Mouse (Mus musculus): Measurements from ENCODE around the gene Cd44. TPM values are rescaled to one million over a fixed set of nuclear protein-coding genes. Genes with fewer than 3 reads are reported as not detected.

Gene Cd44
- polyA plus RNA-seq, 1 experiment from 2014 or later: 1.3 TPM

Other genes with a start within 250 kb of the Cd44 start
- 9.6 and 11.0 TPM in 2 replicates for gene Slc1a2, start 243.0 kb downstream of the Cd44 start, polyA plus RNA-seq (2015; fragmentation: Nextera tagmentation; extraction: Ambion mirVana)
- 61.0 and 63.5 TPM in 2 replicates for gene Pdhx, start 171.8 kb upstream of the Cd44 start, polyA plus RNA-seq (2015; fragmentation: Nextera tagmentation; extraction: Ambion mirVana)
- 44.9 and 48.3 TPM in 2 replicates for gene Apip, start 172.0 kb upstream of the Cd44 start, polyA plus RNA-seq (2015; fragmentation: Nextera tagmentation; extraction: Ambion mirVana)